Mouse (Mus musculus) midbrain, embryonic 15.5 days (tissue): Measurements from ENCODE around the gene Tab2. TPM values are rescaled to one million over a fixed set of nuclear protein-coding genes. Genes with fewer than 3 reads are reported as not detected.
"Not testable (repeated sequence)": the region's sequence is repeated elsewhere in the genome, so short reads cannot be mapped to it uniquely, and the experiment has no call there.

Experiments
- ATAC-seq: fragments of 200-750 bp; cut with Nextera tagmentation; replicated peaks from 2 replicates; pipeline ENCODE4 v1.8.0; 2017; ENCODE audit warnings: moderate TSS enrichment
- H3K27ac ChIP-seq: fragments of 300-500 bp; sonication (generic); 2 replicates; pipeline ENCODE4 v1.5.1; 2015; ENCODE audit warnings: mild to moderate bottlenecking, inconsistent platforms
- H3K27me3 ChIP-seq: fragments of 300-500 bp; sonication (generic); replicated peaks from 2 replicates; pipeline ENCODE4 v1.6.1; 2015; ENCODE audit warnings: inconsistent platforms
- H3K36me3 ChIP-seq: fragments of 300-500 bp; sonication (generic); replicated peaks from 2 replicates; pipeline ENCODE4 v1.6.1; 2015; ENCODE audit warnings: inconsistent platforms
- H3K4me1 ChIP-seq: fragments of 300-500 bp; sonication (generic); 2 replicates; pipeline ENCODE4 v1.6.1; 2015; ENCODE audit warnings: inconsistent platforms
- H3K4me2 ChIP-seq: fragments of 300-500 bp; sonication (generic); 2 replicates; pipeline ENCODE4 v1.6.1; 2015; ENCODE audit warnings: inconsistent platforms, mild to moderate bottlenecking, moderate library complexity
- H3K4me3 ChIP-seq: fragments of 300-500 bp; sonication (generic); 2 replicates; pipeline ENCODE4 v1.5.1; 2015; ENCODE audit warnings: mild to moderate bottlenecking, inconsistent platforms
- H3K9ac ChIP-seq: fragments of 300-500 bp; sonication (generic); 2 replicates; pipeline ENCODE4 v1.6.1; 2015; ENCODE audit warnings: mild to moderate bottlenecking, inconsistent platforms
- H3K9me3 ChIP-seq: fragments of 300-500 bp; sonication (generic); 2 replicates; pipeline ENCODE4 v1.6.1; 2016; ENCODE audit warnings: inconsistent platforms
- WGBS: fragments of 180-500 bp; shearing (Covaris S2); methylation state at CpG from one replicate; pipeline ENCODE4 v1.1.7; 2015; ENCODE audit warnings: mixed read lengths; 5-methylcytosine and 5-hydroxymethylcytosine counted together
- polyA plus RNA-seq: library from polyadenylated mRNA; unstranded; fragments of >200 nt; fragmentation: Nextera tagmentation; extraction: Ambion mirVana; gene quantifications from 2 replicates; pipeline ENCODE4 v1.2.1, GENCODE M21; 2015

The Tab2 gene
- polyA plus RNA-seq, 1 experiment from 2014 or later, result 13.1 TPM

DNA sequence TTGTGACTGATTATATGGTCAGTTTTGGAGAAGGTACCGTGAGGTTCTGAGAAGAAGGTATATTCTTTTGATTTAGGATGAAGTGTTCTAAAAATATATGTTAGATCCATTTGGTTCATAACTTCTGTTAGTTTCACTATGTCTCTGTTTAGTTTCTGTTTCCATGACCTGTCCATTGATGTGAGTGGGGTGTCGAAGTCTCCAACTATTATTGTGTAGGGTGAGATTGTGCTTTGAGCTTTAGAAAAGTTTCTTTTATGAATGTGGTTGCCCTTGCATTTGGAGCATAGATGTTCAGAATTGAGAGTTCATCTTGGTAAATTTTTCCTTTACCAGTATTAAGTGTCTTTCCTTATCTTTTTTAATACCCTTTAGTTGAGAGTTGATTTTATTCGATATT, 75.7 kb downstream of the Tab2 start:
- not testable (repeated sequence) for H3K4me3 ChIP-seq, H3K27ac ChIP-seq, H3K9ac ChIP-seq, H3K4me1 ChIP-seq, H3K9me3 ChIP-seq, H3K36me3 ChIP-seq, H3K27me3 ChIP-seq, ATAC-seq, H3K4me2 ChIP-seq
- WGBS, result 96% methylated on average over 3 of the region's 3 CpGs

DNA sequence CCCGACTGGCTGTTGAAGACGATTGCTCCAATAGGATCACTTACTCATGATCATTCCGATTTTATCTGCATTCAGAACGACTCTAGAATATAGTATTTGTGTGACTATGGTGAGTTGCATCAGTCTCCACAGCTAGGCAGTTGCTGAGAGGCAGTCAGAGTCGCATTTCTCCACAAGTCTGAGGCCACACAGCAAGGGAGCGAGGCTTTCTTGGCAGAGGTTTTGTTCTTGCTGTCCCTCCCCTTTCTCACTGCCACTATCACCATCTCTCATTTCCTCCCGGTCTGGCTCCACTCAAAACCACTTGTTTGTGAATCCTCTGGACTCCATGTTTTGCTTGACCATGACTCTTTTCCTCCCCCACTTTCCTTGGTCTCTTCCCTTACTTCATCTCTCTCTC, 81.8 kb downstream of the Tab2 start:
- no peak overlapping the region for H3K27ac ChIP-seq
- no peaks in the 10 kb centered on the region for H3K9me3 ChIP-seq
- H3K4me3 ChIP-seq, result no peak overlapping the region
- no peaks in the 10 kb centered on the region for H3K36me3 ChIP-seq
- H3K9ac ChIP-seq, result no peak overlapping the region
- no peak for ATAC-seq
- no peaks in the 10 kb centered on the region for H3K27me3 ChIP-seq
- no peak overlapping the region for H3K4me2 ChIP-seq
- no peaks in the 10 kb centered on the region for H3K4me1 ChIP-seq
- 75% methylated on average over 7 of the region's 7 CpGs for WGBS

DNA sequence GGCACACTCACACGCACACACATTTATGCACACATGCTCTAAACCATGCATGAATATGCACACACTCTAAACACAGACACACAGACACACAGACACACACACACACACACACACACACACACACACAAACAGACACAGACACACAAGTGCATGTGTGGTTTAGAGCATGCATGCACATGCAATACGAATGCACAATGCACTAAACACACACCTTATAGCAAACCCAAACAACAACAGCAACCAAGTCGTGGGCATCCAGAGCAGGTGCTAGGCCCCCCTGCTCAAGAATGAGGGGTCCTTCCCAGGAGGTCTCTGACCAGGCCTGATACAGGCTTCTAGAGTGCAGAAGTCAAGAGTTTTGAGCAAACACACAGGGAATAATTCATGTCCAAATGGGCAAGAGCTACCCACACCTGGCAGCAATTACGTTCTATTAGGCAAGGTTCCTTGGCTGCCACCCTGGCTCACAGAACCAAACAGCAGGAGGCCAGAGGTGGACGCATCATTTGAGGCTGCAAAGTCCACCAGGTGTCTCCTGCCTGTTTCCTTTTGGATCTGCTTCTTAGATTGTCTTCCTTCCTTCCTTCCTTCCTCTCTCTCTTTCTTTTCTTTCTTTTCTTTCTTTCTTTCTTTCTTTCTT, 84.5 kb downstream of the Tab2 start:
- Histone ChIP-seq H3K4me3 (no peak overlapping the region), H3K4me2 (no peak overlapping the region)

DNA sequence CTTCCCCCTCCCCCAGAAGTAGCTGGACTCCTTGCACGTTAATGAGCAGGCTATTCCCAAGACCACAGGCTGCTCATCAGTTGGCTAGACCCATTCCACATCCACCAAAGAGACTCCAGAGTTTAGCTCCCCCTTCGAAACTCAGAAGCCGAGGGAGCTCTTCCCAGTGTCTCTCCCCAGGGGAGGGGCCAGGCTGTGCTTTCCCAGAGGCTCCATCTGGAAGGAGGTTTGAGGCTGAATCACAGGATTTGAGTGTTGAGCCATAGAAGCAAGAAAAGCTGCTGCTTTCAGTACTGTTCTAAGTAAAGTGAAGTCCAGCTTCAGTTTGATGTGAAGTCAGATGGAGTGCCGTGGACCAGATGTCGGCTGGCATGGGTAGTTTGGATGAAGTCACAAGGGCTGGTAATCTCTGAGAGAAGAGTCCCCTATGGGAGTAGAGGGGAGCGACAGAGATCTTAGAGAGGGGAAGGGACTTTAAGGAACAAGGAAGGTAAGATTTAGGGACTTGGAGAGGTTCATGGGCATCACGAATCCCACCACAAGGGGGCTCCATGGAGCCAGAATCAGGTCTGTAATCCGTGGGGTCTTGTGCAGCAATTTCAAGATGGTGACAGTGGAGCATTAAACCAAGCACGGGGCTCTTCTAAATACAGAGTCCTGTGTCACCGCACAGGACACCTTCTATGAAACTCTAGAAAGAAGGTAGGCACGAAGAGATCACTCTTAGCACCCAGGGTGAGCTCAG, 85.3 kb downstream of the Tab2 start:
- ATAC-seq, result no peak

More for the DNA sequence above, 84.5 kb downstream of the Tab2 start:
- peaks cover 14% of the 10 kb centered on the region; the same call in 1 of the 2 replicates for H3K27me3 ChIP-seq
- H3K36me3 ChIP-seq, result no peaks in the 10 kb centered on the region
- ATAC-seq, result no peak
- H3K9me3 ChIP-seq, result no peaks in the 10 kb centered on the region
- no peak overlapping the region for H3K9ac ChIP-seq
- H3K4me1 ChIP-seq, result peaks cover 7% of the 10 kb centered on the region
- WGBS, result 85% methylated on average over 5 of the region's 5 CpGs
- no peak overlapping the region for H3K27ac ChIP-seq

DNA sequence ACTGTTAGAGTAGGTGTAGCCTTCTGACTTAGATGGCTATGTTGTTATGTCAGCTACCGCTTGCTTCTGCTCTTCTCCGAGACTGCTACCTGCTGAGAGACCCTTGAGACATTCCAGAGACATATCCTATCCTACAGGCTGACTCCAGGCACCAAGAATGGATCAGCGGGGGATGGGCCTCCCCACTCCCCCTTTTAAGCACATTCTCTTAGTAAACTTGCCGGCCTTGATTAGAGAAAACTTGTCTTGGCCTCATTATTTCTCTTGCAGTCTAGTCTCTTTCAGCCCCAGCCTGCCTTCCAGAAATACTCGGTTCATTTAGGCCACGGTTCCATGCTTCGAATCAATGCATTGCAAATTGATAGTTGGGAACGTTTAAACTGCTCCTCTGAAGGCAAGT, 86.3 kb downstream of the Tab2 start:
- no peak overlapping the region for H3K9ac ChIP-seq
- H3K36me3 ChIP-seq, result no peaks in the 10 kb centered on the region
- peaks cover 7% of the 10 kb centered on the region for H3K4me1 ChIP-seq
- no peaks in the 10 kb centered on the region for H3K9me3 ChIP-seq
- no peak for ATAC-seq
- H3K27me3 ChIP-seq, result peaks cover 14% of the 10 kb centered on the region; the same call in 1 of the 2 replicates
- no peak overlapping the region for H3K27ac ChIP-seq
- no peak overlapping the region for H3K4me2 ChIP-seq
- WGBS, result 60% methylated on average over 8 of the region's 8 CpGs
- H3K4me3 ChIP-seq, result no peak overlapping the region

More for the DNA sequence above, 85.3 kb downstream of the Tab2 start:
- 71% methylated on average over 11 of the region's 11 CpGs for WGBS
- H3K27me3 ChIP-seq, result peaks cover 14% of the 10 kb centered on the region; the same call in 1 of the 2 replicates
- H3K9ac ChIP-seq, result no peak overlapping the region
- no peak overlapping the region for H3K27ac ChIP-seq
- no peaks in the 10 kb centered on the region for H3K9me3 ChIP-seq
- H3K4me2 ChIP-seq, result no peak overlapping the region
- H3K36me3 ChIP-seq, result no peaks in the 10 kb centered on the region
- H3K4me3 ChIP-seq, result no peak overlapping the region
- H3K4me1 ChIP-seq, result peaks cover 7% of the 10 kb centered on the region

DNA sequence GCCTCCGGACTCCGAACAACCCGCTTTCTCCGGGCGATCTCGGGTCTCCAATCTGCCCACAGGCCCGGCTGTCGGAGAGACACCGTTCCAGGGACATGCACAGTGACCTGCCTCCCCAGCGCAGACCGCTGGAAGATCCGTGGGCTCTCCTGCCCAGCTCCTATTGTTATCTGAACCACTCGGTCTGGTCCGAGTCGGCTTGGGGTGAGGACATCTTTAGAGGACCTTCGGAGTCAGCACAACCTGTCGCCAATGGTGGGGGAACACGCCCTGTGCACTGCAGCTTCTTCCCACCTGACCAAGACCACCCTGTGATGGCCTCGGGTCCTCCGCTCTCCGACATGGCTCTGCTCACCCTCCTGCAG, 88.4 kb downstream of the Tab2 start:
- Histone ChIP-seq H3K9ac (peak overlapping the region; percentile 45), H3K4me2 (peak overlapping the region; percentile 73), H3K27ac (no peak overlapping the region), H3K36me3 (no peaks in the 10 kb centered on the region), H3K4me1 (peaks cover 7% of the 10 kb centered on the region), H3K27me3 (peaks cover 14% of the 10 kb centered on the region; the same call in 1 of the 2 replicates), H3K4me3 (peak overlapping the region; percentile 41), H3K9me3 (no peaks in the 10 kb centered on the region)
- peak; percentile 58 for ATAC-seq
- WGBS, result 23% methylated on average over 21 of the region's 21 CpGs

DNA sequence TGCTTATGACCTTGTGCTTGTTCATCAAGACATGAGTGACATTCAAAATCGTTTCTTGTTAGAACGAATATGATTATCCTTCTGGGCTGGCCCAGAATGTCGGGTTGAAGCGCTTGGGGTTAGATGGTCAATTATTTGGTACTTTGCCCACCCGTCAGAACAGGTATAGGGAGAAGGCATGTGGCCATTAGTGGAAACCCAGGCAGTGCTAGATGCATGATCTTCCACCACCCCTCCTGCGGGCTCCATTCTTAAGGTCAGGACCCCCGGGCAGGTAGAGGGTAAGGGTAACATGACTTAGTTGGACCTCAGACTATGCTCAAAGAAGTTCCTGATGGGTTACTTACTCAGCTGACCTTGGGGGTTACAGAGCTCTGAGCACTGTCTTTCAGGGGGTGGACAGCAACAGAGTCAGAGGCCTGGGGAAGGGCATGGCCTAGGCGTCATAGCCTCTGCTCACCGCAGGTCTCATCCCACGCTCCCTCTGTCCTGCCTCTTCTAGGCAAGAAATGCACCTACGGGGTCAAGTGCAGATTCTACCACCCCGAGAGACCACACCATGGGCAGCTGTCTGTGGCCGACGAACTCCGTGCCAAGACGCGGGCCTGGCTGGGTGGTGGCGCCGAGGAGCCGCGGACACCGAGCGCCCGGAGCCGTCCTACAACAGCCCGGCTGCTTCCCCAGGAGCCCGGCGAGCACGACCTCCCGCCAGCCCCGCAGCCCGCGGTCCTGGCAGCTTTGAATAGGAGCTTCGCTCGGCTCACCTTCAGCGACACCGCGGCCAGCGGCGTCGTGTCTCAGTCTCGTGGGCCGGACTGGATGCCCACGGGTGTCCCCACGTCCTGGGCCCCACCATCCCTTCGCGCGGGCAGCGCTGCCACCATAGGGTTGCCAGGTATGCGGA, 89.0 kb downstream of the Tab2 start:
- no peaks in the 10 kb centered on the region for H3K9me3 ChIP-seq
- H3K36me3 ChIP-seq, result no peaks in the 10 kb centered on the region
- H3K4me3 ChIP-seq, result peak overlapping the region; percentile 41
- H3K4me2 ChIP-seq, result peak overlapping the region; percentile 73
- 20% methylated on average over 50 of the region's 50 CpGs for WGBS
- H3K27ac ChIP-seq, result no peak overlapping the region
- peak overlapping the region; percentile 45 for H3K9ac ChIP-seq
- peak; percentile 50; the same call in 1 of the 2 replicates for ATAC-seq
- peaks cover 14% of the 10 kb centered on the region; the same call in 1 of the 2 replicates for H3K27me3 ChIP-seq
- H3K4me1 ChIP-seq, result peaks cover 7% of the 10 kb centered on the region

DNA sequence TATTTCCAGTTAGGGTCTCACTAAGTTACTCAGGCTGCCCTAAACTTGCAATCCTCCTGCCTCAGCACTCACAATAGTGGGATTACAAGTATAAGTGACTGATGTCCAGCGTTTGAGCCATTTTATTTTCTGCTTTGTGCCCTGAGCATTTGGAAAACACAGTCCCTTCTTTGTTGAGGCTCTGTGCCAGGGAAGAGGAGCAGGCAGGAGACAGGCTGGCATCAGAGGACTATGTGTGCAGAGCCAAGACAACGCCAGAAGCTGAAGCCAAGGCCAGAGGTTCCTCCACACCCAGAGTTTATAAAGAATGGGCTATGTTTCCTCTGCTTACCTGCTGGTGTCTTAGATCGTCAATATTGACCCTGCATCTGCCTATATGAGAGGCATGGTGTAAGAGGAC, 91.2 kb downstream of the Tab2 start:
- Histone ChIP-seq H3K36me3 (no peaks in the 10 kb centered on the region), H3K9me3 (no peaks in the 10 kb centered on the region), H3K27me3 (peaks cover 14% of the 10 kb centered on the region; the same call in 1 of the 2 replicates), H3K4me3 (no peak overlapping the region), H3K9ac (no peak overlapping the region), H3K4me2 (no peak overlapping the region), H3K27ac (no peak overlapping the region), H3K4me1 (peaks cover 7% of the 10 kb centered on the region)
- WGBS, result 73% methylated on average over 3 of the region's 3 CpGs
- no peak for ATAC-seq

DNA sequence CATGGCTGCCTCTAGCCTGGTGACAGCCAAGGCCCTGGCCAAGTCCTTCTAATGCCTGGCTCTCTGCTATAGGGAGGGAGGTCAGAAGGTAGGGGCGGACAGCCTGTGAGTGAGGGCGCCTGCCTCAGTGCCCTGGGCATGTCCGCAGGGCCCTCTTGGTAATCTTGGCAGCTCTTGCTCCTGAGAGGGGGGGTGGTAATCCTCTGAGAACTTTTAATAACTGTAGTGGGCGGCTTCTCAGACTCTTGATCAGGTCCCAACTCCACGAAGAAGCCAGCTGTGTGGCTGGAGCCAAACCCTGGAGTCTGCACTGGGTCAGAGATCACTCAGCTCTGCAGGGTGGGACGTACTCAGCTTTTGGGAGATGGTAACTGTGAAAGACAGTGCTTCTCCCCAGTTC, 91.8 kb downstream of the Tab2 start:
- no peak for ATAC-seq
- Histone ChIP-seq H3K9me3 (no peaks in the 10 kb centered on the region), H3K27ac (no peak overlapping the region), H3K9ac (no peak overlapping the region), H3K4me2 (no peak overlapping the region), H3K36me3 (no peaks in the 10 kb centered on the region), H3K4me1 (peaks cover 7% of the 10 kb centered on the region), H3K4me3 (no peak overlapping the region), H3K27me3 (peaks cover 14% of the 10 kb centered on the region; the same call in 1 of the 2 replicates)
- 67% methylated on average over 6 of the region's 6 CpGs for WGBS

DNA sequence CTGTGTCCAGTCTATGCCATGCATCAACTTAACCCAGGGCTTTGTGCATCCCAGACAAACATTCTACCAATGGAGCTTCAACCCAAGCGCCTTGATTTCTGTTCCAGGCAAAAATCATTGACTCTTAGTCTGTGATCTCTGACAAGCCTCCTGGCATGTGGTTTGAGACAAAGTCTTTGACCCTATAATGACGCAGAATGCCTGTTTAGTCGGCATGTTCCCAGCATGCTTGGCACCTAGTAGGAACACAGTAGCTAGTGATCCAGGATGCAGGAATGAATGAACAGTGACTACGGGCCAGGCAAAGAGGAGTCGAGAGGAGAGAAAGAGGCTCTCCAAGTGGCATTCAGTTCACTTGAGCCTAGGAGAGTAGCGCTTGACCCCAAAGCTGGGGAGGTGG, 92.6 kb downstream of the Tab2 start:
- ATAC-seq, result no peak
- no peaks in the 10 kb centered on the region for H3K9me3 ChIP-seq
- H3K27ac ChIP-seq, result no peak overlapping the region
- no peak overlapping the region for H3K9ac ChIP-seq
- H3K4me3 ChIP-seq, result no peak overlapping the region
- no peak overlapping the region for H3K4me2 ChIP-seq
- peaks cover 7% of the 10 kb centered on the region for H3K4me1 ChIP-seq
- no peaks in the 10 kb centered on the region for H3K36me3 ChIP-seq
- peaks cover 11% of the 10 kb centered on the region; the same call in 1 of the 2 replicates for H3K27me3 ChIP-seq
- WGBS, result 95% methylated on average over 6 of the region's 6 CpGs

DNA sequence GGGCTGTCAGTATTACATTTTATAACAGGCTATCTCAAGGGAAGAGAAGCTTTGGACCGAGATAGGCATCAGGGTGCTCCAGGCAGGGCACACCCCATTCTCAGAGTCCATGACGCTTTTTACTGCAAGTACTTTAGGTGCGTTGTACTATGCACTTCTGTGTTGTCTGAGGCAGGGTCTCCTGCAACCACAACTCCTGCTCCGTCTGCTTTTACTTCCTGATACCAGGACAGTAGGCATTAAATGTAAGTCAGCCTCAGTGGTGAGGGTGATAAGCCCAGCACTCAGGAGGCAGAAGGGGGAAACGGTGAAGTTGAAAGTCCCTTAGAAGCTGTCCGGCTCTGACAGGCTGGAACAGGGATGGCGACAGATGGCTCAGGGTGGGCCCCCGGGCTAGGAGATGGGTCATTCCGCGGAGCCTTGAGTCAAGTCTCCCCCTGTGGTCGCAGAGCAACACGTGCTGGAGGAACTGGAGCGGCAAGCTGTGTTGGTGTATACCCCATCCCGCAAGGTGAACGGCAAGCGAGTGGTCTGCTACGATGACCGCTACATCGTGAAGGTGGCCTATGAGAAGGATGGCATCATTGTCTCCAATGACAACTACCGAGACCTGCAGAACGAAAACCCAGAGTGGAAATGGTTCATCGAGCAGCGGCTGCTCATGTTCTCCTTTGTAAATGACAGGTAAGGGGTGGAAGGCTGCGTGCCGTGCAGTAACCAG, 93.9 kb downstream of the Tab2 start:
- WGBS, result 92% methylated on average over 25 of the region's 25 CpGs
- Histone ChIP-seq H3K4me1 (peaks cover 1% of the 10 kb centered on the region), H3K9me3 (no peaks in the 10 kb centered on the region), H3K4me3 (no peak overlapping the region), H3K27me3 (peaks cover 5% of the 10 kb centered on the region; the same call in 1 of the 2 replicates), H3K36me3 (no peaks in the 10 kb centered on the region), H3K4me2 (no peak overlapping the region), H3K27ac (no peak overlapping the region), H3K9ac (no peak overlapping the region)
- ATAC-seq, result no peak
